Mouse (Mus musculus) embryonic facial prominence, embryonic 12.5 days (tissue): ENCODE results near the gene Traf3ip2. TPM values are rescaled to one million over a fixed set of nuclear protein-coding genes. Genes with fewer than 3 reads are reported as not detected.

Experiments used
- ATAC-seq: fragments of 200-750 bp; cut with Nextera tagmentation; 2 replicates; pipeline ENCODE4 v1.8.0; 2017; ENCODE audit not compliant: insufficient number of reproducible peaks, insufficient read depth, low FRiP score, low TSS enrichment
- H3K27ac ChIP-seq: fragments of 300-500 bp; sonication (generic); 2 replicates; pipeline ENCODE4 v1.5.1; 2016; ENCODE audit warnings: mild to moderate bottlenecking
- H3K27me3 ChIP-seq: fragments of 300-500 bp; sonication (generic); 2 replicates; pipeline ENCODE4 v1.6.1; 2016; ENCODE audit warnings: mild to moderate bottlenecking, moderate library complexity
- H3K36me3 ChIP-seq: fragments of 300-500 bp; sonication (generic); 2 replicates; pipeline ENCODE4 v1.6.1; 2016; ENCODE audit warnings: mild to moderate bottlenecking
- H3K4me1 ChIP-seq: fragments of 300-500 bp; sonication (generic); 2 replicates; pipeline ENCODE4 v1.6.1; 2016
- H3K4me2 ChIP-seq: fragments of 300-500 bp; sonication (generic); replicated peaks from 2 replicates; pipeline ENCODE4 v1.6.1; 2016; ENCODE audit warnings: mild to moderate bottlenecking, moderate library complexity
- H3K4me3 ChIP-seq: fragments of 300-500 bp; sonication (generic); 2 replicates; pipeline ENCODE4 v1.5.1; 2016; ENCODE audit warnings: mild to moderate bottlenecking
- H3K9ac ChIP-seq: fragments of 300-500 bp; sonication (generic); 2 replicates; pipeline ENCODE4 v1.6.1; 2016; ENCODE audit warnings: mild to moderate bottlenecking, moderate library complexity
- H3K9me3 ChIP-seq: fragments of 300-500 bp; sonication (generic); 2 replicates; pipeline ENCODE4 v1.6.1; 2016; ENCODE audit warnings: mild to moderate bottlenecking, moderate library complexity
- WGBS: fragments of 180-500 bp; shearing (Covaris S2); methylation state at CpG from one replicate; pipeline ENCODE4 v1.1.7; 2016; 5-methylcytosine and 5-hydroxymethylcytosine counted together
- polyA plus RNA-seq: library from polyadenylated mRNA; unstranded; fragments of >200 nt; fragmentation: Nextera tagmentation; extraction: Ambion mirVana; gene quantifications from 2 replicates; pipeline ENCODE4 v1.2.1, GENCODE M21; 2016

The Traf3ip2 gene
- polyA plus RNA-seq, 1 experiment from 2014 or later, result 11.4 TPM

- Histone ChIP-seq H3K27me3 (no peaks in the 10 kb centered on the region), H3K9me3 (no peaks in the 10 kb centered on the region), H3K4me2 (no peak overlapping the region), H3K27ac (no peak overlapping the region), H3K36me3 (no peaks in the 10 kb centered on the region), H3K4me1 (peaks cover 4% of the 10 kb centered on the region; the same call in 1 of the 2 replicates), H3K4me3 (no peak overlapping the region), H3K9ac (no peak overlapping the region)
- no peak for ATAC-seq
- 63% methylated on average over 2 of the region's 2 CpGs for WGBS
Measured at GRCm38 (mm10) chr10:39682556-39682955, 69.8 kb downstream of the Traf3ip2 start.

- H3K36me3 ChIP-seq, result no peaks in the 10 kb centered on the region
- no peak overlapping the region for H3K4me3 ChIP-seq
- ATAC-seq, result no peak
- no peak overlapping the region for H3K4me2 ChIP-seq
- H3K27ac ChIP-seq, result no peak overlapping the region
- H3K9me3 ChIP-seq, result no peaks in the 10 kb centered on the region
- H3K4me1 ChIP-seq, result peaks cover 4% of the 10 kb centered on the region; the same call in 1 of the 2 replicates
- 82% methylated on average over 2 of the region's 2 CpGs for WGBS
- no peak overlapping the region for H3K9ac ChIP-seq
- no peaks in the 10 kb centered on the region for H3K27me3 ChIP-seq
Measured at GRCm38 (mm10) chr10:39683481-39683880, 70.7 kb downstream of the Traf3ip2 start.

GRCm38 (mm10) chr10:39686811-39687210, 74.1 kb downstream of the Traf3ip2 start:
- ATAC-seq, result no peak
- no peaks in the 10 kb centered on the region for H3K27me3 ChIP-seq
- H3K27ac ChIP-seq, result no peak overlapping the region
- H3K4me2 ChIP-seq, result no peak overlapping the region
- 95% methylated on average over 4 of the region's 4 CpGs for WGBS
- no peaks in the 10 kb centered on the region for H3K36me3 ChIP-seq
- H3K9me3 ChIP-seq, result no peaks in the 10 kb centered on the region
- H3K4me1 ChIP-seq, result peaks cover 10% of the 10 kb centered on the region; the same call in 1 of the 2 replicates
- no peak overlapping the region for H3K9ac ChIP-seq
- no peak overlapping the region for H3K4me3 ChIP-seq

- no peak for ATAC-seq
- no peak overlapping the region for H3K4me3 ChIP-seq
- WGBS, result 87% methylated on average over 3 of the region's 3 CpGs
- H3K36me3 ChIP-seq, result no peaks in the 10 kb centered on the region
- no peaks in the 10 kb centered on the region for H3K9me3 ChIP-seq
- H3K27me3 ChIP-seq, result no peaks in the 10 kb centered on the region
- no peak overlapping the region for H3K4me2 ChIP-seq
- H3K27ac ChIP-seq, result no peak overlapping the region
- peaks cover 11% of the 10 kb centered on the region; the same call in 1 of the 2 replicates for H3K4me1 ChIP-seq
- H3K9ac ChIP-seq, result no peak overlapping the region
Measured at GRCm38 (mm10) chr10:39687851-39688250, 75.1 kb downstream of the Traf3ip2 start.

- no peak for ATAC-seq
- H3K27ac ChIP-seq, result no peak overlapping the region
- H3K9ac ChIP-seq, result no peak overlapping the region
- H3K4me1 ChIP-seq, result peaks cover 7% of the 10 kb centered on the region; the same call in 1 of the 2 replicates
- WGBS, result 48% methylated on average over 11 of the region's 11 CpGs
- no peaks in the 10 kb centered on the region for H3K9me3 ChIP-seq
- no peaks in the 10 kb centered on the region for H3K27me3 ChIP-seq
- no peak overlapping the region for H3K4me2 ChIP-seq
- H3K36me3 ChIP-seq, result no peaks in the 10 kb centered on the region
- no peak overlapping the region for H3K4me3 ChIP-seq
Measured at GRCm38 (mm10) chr10:39691351-39692064, 78.8 kb downstream of the Traf3ip2 start.

- Histone ChIP-seq H3K27me3 (no peaks in the 10 kb centered on the region), H3K4me3 (no peak overlapping the region), H3K27ac (no peak overlapping the region), H3K9ac (no peak overlapping the region), H3K4me2 (no peak overlapping the region), H3K36me3 (no peaks in the 10 kb centered on the region), H3K9me3 (no peaks in the 10 kb centered on the region), H3K4me1 (peaks cover 7% of the 10 kb centered on the region; the same call in 1 of the 2 replicates)
- ATAC-seq, result no peak
- 79% methylated on average over 2 of the region's 2 CpGs for WGBS
Measured at GRCm38 (mm10) chr10:39692152-39692551, 79.4 kb downstream of the Traf3ip2 start.

Other genes starting within 250 kb of the Traf3ip2 start
- gene Fyn, start 244.1 kb upstream of the Traf3ip2 start, polyA plus RNA-seq, result 37.4 and 41.8 TPM in 2 replicates
- gene Rev3l, start 119.2 kb downstream of the Traf3ip2 start, polyA plus RNA-seq, result 21.5 and 21.7 TPM in 2 replicates